Mouse (Mus musculus) gastrocnemius, postnatal 10 days (tissue): Measurements from ENCODE around the gene Clic5. TPM values are rescaled to one million over a fixed set of nuclear protein-coding genes. Genes with fewer than 3 reads are reported as not detected.
"Not testable (repeated sequence)": the region's sequence is repeated elsewhere in the genome, so short reads cannot be mapped to it uniquely, and the experiment has no call there.

ENCODE experiments used
- DNase-seq: peaks from one replicate; pipeline ENCODE4 v3.0.0; 2021; ENCODE audit warnings: mixed read lengths
- long read RNA-seq, 2 experiments: library from polyadenylated mRNA; stranded (forward); transcript quantifications; one replicate each; pipeline ENCODE4 v2.0.0; 2021
- total RNA-seq, 2 experiments: library from RNA; stranded (reverse); gene quantifications; 2 replicates each; pipeline ENCODE4 v1.2.3; 2021

Clic5 gene
- 10 to 100 TPM; 76.5 TPM for total RNA-seq
- long read RNA-seq, experiment 1, full-length matches to known transcripts, result 142 of 170 reads
- long read RNA-seq, experiment 1, partial matches to known transcripts, result 3 of 170 reads
- long read RNA-seq, experiment 1, other reads (novel, unspliced or antisense), result 25 of 170 reads
- long read RNA-seq, experiment 2, full-length matches to known transcripts, result 124 of 151 reads
- long read RNA-seq, experiment 2, partial matches to known transcripts, result 25 of 151 reads
- long read RNA-seq, experiment 2, other reads (novel, unspliced or antisense), result 2 of 151 reads

DNA sequence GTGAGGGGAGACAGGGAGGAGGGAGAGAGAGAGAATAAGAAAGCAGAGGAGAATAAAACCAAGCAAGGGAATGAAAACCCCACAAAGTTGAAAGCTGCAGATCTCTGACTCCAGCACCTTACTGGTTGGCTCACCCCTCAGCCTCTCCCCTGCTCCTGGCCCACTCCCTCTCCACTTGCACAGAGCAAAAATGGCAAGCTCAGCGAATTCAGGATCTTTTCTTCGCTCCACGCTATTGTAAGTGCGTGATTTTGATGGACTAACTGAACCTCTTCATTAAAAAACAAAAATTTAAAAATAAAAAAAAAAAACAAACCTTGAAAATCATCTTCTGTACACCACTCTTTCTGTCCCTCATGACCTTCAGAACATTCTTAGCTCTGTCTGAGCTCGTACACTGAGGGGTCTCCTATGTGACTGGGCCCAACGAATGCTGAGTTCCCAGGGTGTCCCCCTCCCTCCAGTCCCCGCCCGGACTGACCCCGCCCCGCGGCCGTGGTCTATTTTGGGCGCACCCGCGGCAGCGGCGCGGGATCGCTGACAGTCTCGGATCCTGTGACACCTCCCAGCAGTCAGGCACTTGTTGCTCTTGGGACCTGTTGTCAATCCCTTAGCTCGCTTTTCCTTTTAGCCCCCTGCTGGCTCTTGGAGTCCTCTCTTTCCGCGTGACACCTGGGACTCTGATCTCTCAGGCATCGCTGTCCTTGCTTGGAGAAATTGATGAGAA is at the start of gene Clic5:
Gene Clic5 (plus strand): TSS at position 543 of the 727 bp plus-strand sequence.
- DNase-seq, result peak; percentile 66

DNA sequence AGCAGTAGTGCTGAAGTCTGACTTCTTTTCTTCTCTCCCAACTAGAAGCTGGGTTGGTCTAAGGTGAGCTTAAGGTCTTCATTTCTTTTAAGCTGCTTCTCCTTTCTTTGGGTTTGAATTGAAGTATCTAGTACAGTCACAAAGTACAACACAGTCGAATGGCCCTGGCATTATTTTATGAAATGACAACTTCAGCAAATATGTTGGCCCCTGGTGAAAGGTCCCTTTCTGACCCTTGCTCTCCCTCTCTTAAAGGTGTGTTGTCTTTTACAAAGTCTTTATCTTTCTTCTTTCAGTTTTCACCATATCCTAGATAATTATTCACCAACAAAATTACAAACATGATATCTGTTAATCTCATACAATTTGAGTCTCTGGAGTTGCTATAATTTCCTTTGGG is 42.6 kb upstream of the Clic5 start:
- no peak for DNase-seq

DNA sequence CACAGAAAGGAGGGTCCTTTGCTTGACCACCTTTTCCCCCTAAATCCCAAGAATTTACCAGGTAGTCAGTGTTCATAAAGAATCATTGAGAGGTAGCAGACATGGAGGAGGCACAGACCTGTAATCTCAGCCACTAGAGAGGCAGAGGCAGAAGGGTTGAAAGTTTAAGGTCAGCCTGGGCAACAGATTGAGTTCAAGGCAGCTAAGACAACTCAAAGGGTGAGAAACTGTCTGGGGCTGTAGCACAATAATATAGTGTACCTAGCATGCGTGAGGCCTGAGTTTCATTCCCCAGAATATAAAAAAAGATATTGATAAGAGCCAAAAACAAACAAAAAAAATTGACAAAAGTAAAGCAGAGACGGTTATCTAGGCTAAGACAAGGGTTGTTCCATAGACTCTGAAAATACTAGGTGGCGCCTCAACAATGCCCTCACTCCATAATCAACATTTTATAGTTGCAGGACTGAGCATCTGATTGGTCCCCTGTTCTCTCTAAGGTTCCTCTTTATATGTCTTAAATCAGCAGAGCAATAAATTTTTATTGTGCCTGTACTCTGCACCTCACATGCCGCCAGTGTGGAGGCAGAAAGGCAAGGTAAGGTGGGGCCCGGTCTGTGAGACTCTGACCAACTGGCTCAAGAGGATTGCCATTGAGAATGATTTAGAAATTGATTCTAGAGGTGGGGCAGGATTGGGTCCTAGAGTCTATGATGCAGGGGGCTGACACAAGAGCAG is 40.1 kb upstream of the Clic5 start:
- no peak for DNase-seq

DNA sequence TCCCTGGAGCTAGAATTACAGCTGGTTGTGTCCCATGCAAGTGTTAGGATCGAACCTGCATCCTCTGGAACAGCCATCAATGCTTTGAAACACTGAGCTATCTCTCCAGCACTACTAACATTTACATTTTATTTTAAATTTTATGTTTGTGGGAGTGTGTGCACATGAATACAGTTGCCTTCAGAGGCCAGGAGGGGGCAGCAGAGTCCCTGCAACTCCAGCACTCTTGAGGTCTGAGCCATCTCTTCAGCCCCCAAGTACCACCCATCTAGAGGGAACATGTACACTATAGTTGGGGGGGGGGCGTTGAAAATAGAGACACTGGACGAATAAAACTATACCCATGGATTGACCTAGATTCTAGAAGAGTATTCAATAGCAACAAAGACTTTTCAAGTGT is 37.3 kb upstream of the Clic5 start:
- peak; percentile 59 for DNase-seq

DNA sequence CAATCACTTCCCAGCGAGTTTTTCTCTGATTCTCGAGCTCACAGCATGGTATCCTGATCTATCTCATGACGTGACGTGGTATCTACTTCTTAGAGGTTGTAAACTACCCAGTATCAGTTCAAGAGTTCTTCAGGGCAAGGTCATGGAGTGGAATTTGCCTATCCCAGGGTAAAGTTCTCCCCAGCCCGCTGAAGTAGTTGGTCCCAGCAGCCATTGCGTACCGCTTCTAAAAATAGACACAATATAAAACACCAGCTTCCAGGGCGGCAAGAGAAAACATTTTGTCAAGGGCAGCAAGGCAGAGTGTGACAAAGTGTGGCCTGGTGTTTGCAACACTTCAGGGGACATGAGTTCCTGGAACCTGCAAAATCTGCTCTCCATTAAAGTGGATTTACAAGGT is 36.5 kb upstream of the Clic5 start:
- no peak for DNase-seq

DNA sequence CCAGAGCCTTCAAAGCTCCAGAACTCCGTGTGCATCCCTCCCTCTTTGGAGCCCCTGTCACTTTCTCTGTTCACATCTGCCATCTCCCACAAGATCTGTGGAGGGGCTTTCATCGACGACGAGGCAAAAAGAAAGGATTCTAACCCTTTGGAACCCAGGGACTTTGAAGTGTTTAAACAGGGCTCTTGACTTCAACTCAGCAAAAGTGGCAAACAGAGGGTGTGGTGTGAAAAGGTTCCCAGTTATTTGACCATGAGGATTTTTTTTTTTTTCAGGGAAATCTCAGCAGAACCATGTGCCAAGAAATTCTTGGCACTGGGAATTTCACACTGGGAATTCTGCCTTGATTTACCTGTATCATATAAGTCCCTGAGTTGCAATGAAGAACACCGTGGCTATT is 34.5 kb upstream of the Clic5 start:
- no peak for DNase-seq

DNA sequence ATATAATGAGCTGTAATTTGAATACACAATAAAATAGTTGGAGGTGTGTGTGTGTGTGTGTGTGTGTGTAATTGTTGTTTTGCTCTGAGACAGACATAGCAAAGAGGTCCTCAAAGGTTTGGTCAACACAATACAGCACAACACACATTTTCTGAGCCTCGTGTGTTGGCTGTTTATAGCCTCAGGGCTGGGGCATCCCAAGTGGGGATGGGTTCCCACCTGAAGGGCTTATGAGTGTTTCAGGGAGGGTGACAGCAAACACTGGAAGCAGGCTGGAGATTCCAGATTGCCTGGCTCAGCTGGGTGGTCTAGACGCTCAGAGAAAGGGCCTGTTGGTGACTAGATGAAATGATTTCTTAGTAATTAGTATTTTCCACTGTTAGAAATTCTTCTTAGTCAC is 33.2 kb upstream of the Clic5 start:
- DNase-seq, result no peak

DNA sequence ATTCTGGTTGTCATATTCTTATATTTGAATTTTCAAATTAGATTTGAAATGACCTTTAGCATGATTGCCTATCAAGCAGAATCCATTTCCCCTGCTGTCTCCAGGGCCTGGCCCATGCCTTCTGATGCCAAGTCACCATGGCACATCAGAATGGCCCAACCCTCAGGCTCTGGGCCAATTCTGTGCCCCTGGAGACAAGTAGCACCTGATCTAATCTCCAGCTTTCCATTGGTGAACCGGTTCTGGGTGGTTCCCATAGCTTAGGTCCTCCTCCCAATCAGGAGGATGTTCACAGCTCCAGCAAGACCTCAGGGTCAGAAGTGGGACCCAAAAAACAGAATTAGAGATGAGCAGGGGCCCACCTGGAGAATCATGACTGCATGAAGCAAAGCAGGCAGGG is 30.2 kb upstream of the Clic5 start:
- DNase-seq, result no peak

DNA sequence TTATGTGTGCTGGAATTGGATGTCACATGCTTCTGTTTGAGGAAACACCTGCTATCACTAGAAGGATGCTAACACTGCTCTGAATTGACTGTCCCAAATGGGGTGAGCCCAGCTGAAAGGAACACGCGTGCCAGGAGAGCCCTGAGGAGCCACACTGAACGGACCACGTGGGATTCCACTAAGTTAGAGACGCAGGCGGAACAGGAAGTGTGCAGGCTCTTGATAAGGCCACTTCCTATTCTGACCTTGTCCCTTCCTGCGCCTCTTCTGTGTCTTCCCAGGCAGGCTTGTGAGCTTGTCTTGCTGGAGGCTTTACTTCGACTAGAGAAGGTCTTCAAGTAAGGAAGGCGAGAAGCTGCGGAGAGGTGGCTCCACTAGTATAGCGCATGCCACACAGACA is 27.9 kb upstream of the Clic5 start:
- DNase-seq, result no peak

DNA sequence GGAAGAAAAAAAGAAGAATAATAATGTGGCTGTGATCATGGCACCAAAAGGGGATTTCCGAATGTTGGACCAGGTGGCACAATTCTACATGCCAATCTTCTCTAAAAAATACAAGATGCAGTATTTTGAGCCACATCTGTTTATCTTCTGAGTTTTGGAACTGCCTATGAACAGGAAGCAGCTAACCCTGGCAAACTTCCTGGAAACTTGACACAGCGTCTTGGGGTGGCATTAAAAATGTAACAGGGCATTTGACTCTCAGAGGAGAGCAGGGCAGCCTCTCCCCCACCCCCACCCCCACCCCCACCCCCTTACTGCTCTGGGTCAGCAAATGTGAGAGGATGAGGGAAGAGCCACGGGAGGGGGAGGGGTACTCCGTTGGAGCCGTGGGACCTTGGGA is 25.9 kb upstream of the Clic5 start:
- no peak for DNase-seq

DNA sequence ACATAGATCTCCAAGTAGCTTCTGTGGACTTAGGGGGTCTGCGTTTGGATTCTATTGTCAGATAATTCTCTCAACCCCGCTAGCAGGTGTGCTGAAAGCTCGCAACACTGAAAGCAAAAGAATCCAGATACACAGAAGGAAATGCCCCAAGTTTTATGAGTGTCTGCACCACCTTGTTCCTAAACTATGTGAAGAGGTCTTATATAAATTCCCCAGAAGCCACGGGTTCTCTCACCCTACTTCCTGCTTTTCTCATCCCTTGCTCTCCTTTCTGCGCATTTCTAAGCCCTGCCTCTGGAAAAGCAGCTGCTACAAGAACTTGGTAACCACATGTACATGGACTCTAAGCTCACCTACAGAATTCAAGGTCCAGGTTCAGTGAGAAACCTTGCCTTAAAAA is 25.4 kb upstream of the Clic5 start:
- DNase-seq, result no peak

DNA sequence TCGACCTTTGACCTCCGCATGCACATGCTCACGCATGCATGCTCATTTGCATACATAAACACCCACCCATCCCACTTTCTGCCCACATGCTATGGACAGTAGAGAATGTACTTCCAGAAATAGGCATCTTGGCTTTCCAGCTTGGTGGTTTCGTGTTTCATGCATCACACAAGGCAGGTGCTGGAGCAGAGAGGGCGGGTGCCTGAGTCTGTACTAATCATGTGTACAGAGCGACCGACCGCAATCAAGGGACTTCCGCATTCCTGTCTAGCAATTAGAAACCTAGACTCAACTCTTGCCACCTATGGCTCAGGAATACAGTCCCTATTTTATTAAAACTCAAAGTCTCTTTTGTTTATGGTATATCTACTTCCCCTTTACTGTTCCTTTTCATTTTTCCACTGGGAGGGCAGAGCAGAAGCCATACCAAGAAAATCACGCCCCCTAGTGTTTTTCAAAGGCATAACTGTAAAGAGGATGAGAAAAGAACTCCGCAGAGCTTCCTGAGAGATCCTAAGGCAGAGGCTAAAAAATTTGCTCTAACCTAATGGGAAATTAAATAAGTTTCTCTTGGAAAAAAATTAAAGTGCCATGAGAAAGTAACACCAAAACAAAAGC is 22.5 kb upstream of the Clic5 start:
- no peak for DNase-seq

DNA sequence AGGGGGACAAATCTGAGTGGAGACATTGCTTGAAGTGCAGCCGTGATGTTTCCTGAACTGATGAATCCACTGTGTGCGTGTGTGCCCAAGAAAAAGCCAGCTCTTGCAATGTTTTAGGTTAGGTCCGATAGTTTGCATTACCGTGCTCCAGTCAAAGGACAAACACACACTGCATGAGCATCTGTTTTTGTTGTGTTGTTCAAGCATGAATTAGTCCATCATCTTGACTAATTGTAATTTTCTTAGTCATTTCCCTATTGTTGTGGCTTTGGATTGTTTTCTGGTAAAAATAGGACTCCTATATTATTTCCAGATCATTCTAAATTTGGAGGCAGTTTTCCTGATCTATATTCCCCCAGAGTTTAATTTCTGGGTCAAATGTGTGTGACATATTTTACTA is 18.7 kb upstream of the Clic5 start:
- DNase-seq, result no peak

DNA sequence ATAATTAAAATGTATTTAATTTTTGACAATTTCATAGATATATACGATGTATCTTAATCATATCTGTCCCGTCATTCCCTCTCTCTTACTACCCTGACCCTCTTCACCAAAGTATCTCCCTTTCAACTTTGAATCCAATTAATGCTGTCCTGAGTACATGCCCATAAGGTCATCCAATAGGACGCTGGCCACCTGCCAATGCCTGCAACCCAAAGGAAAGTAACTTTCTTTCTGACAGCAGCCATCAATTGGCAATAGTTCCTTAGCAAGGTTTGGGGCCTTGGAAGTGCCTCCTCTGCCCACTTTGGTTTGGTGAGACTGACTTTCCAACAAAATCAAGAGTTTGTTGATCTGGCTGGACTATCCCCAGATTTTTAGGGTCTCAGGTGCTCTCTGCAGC is 18.1 kb upstream of the Clic5 start:
- no peak for DNase-seq

DNA sequence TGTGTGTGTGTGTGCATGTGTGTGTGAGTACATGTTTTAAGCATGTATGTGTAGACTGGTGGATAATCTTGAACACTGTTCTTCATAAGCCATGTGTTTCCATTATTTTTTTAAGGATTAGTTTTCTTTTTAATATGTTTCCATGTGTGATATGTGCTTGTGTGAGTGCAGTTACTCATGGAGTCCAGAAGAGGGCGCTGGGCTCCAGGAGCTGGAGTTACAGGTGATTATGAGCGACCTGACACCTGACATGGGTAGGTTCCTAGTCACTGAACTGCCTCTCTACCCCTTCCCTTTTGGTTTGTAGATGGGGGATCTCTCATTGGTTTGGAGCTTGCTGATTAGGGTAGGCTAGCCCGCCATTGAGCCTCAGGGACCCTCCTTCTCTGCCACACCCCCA is 16.5 kb upstream of the Clic5 start:
- DNase-seq, result no peak

DNA sequence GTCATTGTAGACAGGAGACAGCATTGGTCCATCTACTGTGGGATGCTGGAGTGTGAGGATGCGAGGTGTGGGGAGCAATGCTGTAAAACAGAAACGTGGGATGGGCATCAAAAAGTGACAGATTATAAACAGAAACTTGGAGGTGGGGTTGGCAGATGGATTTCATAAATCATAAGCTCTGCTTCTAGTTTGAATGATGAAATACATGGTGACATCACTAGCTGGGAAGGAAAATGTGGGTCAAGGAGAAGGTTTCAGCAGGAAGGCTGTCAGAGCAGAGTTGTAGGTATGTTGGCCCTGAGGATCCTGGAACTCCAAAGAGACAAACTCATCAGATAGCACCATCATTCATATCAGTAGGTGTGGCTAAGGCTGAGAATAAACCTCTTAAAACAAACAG is 15.0 kb upstream of the Clic5 start:
- DNase-seq, result no peak

DNA sequence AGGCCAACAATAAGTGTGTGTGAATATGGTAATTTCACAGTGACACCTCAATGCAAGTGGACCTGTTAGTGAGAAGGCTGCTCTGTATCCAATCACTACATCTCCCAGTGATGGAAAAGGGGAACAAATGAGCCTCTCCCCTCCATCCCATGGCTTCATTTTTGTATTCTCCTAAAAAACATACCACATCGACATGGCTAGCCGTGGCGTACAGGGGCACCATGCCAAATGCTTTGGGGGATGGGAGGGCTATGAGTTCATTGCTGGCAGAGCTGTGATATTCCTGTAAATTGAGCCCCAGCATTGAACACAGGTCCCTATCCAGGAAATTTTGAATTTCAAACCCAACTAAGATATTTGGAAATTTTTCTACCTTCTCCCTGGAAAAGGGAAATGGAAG is 11.1 kb upstream of the Clic5 start:
- DNase-seq, result no peak

DNA sequence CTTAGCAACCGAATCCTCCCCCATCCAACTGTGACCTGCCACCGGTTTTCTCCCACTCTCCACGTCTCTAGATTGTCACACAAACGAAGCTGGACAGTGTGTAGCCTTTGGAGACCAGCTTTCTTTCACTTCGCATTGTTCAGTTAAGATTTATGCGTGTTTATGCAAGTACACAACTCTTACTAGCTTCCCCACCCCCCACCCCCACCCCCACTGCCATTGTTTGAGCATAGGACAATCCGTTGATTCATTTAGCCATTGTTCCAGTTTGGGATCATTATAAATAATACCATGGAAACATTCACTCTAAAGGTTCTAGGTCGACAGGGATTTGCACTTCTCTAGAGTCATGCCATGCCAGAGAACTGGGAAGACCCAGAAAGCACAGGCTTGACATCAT is 7.0 kb upstream of the Clic5 start:
- no peak for DNase-seq

DNA sequence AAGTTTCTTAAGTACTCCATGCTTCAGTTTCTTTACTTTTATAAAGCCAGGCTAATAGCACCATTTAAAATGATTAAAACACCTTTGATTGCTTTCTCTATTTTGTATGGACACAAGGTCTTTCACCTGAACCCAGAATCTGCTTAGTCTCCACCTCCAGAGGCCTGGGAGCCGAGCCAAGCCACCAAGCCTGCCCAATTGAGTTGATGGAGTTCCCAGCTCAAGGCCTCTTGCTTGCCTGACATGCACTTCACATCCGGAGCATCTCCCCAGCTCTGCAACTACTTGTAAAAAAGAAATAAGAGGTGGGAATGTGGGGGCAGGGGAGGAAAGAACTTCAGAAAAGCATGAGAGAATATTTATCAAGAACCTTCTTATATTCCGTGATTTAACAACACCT is 1.5 kb upstream of the Clic5 start:
- no peak for DNase-seq

DNA sequence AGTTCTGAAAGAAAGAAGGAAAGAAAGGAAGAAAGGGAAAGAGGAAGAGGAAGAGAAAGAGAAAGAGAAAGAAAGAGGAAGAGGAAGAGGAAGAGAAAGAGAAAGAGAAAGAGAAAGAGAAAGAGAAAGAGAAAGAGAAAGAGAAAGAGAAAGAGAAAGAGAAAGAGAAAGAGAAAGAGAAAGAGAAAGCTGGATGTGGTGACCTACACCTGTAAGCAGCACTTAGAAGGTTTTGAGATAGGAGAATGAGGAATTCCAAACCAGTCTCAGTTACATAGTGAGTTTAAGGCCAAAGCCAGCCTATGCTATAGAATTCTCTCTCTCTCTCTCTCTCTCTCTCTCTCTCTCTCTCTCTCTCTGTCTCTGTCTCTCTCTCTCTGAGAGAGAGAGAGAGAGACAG is 847 bp upstream of the Clic5 start:
- DNase-seq, result not testable (repeated sequence)

DNA sequence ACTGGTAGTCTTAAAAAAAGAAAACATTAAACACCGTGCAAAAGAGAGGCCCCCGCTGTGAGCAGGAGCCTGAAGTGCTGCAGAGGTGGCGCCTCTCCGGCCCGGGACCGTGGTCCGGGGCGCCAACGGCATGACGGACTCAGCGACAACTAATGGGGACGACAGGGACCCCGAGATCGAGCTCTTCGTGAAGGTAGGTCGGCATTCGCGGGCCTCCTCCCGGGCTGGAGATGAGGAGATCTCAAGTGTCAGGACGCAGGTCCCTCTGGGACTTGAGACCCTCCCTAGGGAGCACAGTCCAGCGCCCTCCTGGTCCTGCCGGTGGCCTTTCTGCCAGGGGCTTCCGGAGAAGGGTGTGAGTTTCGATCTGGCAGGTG is 373 bp downstream of the Clic5 start:
- peak; percentile 22 for DNase-seq

DNA sequence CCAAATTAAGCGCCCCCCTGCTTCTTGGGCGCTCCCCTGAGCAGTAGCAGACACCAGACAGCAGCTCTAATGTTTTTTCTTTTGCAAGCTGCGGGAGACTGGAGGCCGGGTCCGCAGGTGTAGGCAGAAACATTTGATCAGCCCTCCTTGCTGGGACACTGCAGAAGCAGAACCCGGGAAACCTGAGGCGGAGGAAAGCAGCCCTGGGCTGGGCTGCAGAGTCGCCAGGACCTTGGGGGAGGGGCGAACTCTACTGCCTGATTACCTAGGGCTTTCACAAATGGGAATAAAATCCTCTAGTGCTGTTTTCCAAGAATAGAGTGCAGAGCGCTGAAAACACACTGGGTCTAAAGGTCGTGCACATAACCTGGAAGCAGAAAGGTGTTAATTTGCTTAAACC is 1.3 kb downstream of the Clic5 start:
- DNase-seq, result peak; percentile 23

DNA sequence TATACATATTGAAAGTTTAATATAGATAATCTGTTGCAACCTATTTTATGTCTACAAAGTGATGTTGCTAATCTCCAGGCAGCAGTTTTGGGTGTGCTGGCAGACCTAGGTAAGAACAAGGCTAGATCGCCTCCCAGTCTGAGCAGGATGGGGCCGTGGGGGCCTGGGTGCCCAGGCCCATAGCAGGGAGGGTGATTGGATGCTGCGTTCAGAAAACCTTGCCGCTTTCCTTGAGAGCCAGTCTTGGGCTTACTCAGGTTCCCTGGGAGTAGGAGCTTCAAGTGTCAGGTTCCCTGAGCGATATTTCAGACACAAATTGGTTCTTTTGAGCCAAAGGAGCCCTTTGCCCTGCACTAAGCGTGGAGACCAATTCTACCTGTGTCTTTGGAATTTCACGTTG is 1.9 kb downstream of the Clic5 start:
- DNase-seq, result no peak
